Mouse (Mus musculus): ENCODE measurements around the gene Slc48a1. TPM values are rescaled to one million over a fixed set of nuclear protein-coding genes. Genes with fewer than 3 reads are reported as not detected.

Slc48a1 gene
- polyA plus RNA-seq, 1 experiment from 2014 or later: 33.6 TPM

DNA sequence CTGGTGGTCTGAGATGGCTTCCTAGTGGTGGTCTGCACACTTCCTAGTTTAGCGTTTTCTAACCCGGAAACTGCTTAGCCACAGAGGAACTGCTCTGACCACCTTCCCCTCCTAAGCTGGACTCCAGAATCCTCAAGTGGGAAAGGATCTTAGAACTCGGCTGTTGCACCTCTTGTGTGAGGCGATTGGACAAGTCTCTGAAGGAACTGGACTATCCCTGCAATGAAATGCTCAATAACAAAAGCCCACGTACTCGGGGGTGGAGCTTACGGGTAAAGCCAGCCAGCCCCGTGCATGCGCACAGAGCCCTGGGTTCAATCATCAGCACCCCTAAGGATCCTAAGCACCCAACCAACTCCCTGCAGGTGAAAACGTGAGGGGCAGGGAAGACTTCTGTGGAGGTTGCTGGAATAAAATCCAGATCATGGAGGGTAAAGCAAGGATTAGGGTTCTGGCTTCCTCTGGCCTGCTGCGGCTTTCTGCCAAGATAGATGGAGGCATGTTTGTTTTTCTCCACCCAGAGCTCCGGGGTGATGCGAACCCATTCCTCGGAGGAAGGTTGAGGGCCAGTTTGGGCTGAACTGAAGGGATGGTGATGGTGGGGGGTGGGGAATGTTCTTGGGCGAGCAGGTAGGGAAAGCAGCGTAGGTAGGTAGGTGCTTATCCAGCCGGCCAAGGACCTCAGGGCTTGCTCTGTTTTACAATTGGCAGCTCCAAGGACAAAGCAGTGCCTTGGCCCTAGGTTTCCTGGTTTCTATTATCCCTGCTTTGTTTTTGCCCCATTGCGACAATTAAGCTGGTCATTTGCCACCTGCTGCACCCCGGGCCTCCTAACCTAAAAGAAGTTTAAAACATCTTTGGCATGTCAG, 9.7 kb downstream of the Slc48a1 start:
- H3K4me1 ChIP-seq (ENCODE audit: control insufficient read depth, insufficient read depth, low read length): no peaks in the 10 kb centered on the region; the same call in 1 of the 2 replicates
- no peaks in the 10 kb centered on the region; the same call in 1 of the 2 replicates for H3K27me3 ChIP-seq (ENCODE audit: control insufficient read depth, insufficient read depth, low read length)
- no peaks in the 10 kb centered on the region for H3K9me3 ChIP-seq (ENCODE audit: control insufficient read depth, low read length)
- H3K4me3 ChIP-seq (ENCODE audit: low read depth, low read length): no peak overlapping the region
- DNase-seq (ENCODE audit: low spot score, missing footprints) (no peak), ATAC-seq (ENCODE audit: low FRiP score) (no peak)
- H3K4me2 ChIP-seq: no peak overlapping the region
- H3K9ac ChIP-seq (ENCODE audit: low read length): no peak overlapping the region
- no peak overlapping the region for H3K27ac ChIP-seq (ENCODE audit: low read depth, low read length)
- H3K36me3 ChIP-seq (ENCODE audit: control insufficient read depth, insufficient read depth, low read length): no peaks in the 10 kb centered on the region; the same call in 1 of the 2 replicates
- 80% methylated on average over 19 of the region's 19 CpGs for WGBS

DNA sequence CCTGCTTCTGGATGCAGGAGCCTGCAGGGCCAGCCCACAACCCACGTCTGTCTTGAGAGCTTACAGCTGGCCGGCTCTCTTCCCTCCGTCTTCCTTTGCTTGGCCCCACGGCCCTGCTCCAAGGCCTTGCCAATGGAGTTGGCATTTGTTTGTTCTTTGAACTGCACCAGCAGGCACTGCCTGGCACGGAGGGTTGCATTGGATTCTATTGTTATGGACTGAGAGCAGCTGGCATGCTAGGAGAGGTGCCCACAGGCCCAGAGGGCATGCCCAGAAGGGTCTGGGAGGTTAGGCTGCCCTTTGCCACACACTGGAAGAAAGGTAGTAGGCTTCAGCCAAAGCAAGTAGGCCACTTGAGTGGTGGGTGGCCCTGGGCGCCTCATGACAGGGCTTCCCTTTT, 10.5 kb downstream of the Slc48a1 start:
- no peaks in the 10 kb centered on the region; the same call in 1 of the 2 replicates for H3K4me1 ChIP-seq (ENCODE audit: control insufficient read depth, insufficient read depth, low read length)
- 77% methylated on average over 6 of the region's 6 CpGs for WGBS

DNA sequence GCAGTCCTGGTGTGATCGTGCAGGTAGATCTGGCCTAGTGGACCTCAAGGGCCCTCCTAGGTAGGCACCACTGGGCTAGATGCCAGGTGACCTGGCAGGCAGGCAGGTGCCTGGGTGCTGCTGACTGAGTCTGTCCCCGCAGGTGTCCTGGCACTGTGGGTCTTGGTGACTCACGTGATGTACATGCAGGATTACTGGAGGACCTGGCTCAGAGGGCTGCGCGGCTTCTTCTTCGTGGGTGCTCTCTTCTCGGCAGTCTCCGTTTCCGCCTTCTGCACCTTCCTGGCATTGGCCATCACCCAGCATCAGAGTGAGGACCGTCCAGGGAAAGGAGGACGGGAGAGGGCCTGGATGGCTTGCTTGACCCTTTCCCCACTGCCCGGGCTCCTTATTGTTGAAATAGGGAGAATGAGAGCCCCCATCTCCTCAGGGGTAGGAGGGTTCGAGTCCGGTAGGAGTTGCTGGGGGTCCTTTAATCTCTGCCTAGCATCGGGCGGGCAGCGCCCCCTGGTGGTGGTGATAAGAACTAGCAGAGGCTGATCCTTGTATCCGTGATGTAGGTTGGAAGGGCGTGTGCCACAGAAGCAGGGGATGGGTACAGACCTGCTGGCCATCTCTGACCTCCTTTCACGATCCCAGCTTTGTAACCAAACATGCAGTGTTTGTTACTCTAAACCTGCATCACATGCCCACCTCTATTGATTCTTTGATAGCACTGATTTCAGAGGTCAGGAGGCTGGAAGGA, 11.6 kb downstream of the Slc48a1 start:
- peak; percentile 94 for DNase-seq (ENCODE audit: low spot score, missing footprints)
- Histone ChIP-seq H3K9ac (ENCODE audit: low read length) (no peak overlapping the region), H3K4me3 (ENCODE audit: low read depth, low read length) (no peak overlapping the region), H3K4me1 (ENCODE audit: control insufficient read depth, insufficient read depth, low read length) (no peaks in the 10 kb centered on the region), H3K27ac (ENCODE audit: low read depth, low read length) (no peak overlapping the region), H3K4me2 (no peak overlapping the region), H3K36me3 (ENCODE audit: control insufficient read depth, insufficient read depth, low read length) (no peaks in the 10 kb centered on the region; the same call in none of the 2 replicates), H3K27me3 (ENCODE audit: control insufficient read depth, insufficient read depth, low read length) (no peaks in the 10 kb centered on the region), H3K9me3 (ENCODE audit: control insufficient read depth, low read length) (no peaks in the 10 kb centered on the region)
- ATAC-seq (ENCODE audit: low FRiP score): no peak
- 56% methylated on average over 20 of the region's 20 CpGs for WGBS

More for the DNA sequence above, 10.5 kb downstream of the Slc48a1 start:
- DNase-seq (ENCODE audit: low spot score, missing footprints) (no peak), ATAC-seq (ENCODE audit: low FRiP score) (no peak)
- Histone ChIP-seq H3K9ac (ENCODE audit: low read length) (no peak overlapping the region), H3K27me3 (ENCODE audit: control insufficient read depth, insufficient read depth, low read length) (no peaks in the 10 kb centered on the region), H3K9me3 (ENCODE audit: control insufficient read depth, low read length) (no peaks in the 10 kb centered on the region), H3K4me2 (no peak overlapping the region), H3K27ac (ENCODE audit: low read depth, low read length) (no peak overlapping the region), H3K4me3 (ENCODE audit: low read depth, low read length) (no peak overlapping the region), H3K36me3 (ENCODE audit: control insufficient read depth, insufficient read depth, low read length) (no peaks in the 10 kb centered on the region; the same call in 1 of the 2 replicates)

DNA sequence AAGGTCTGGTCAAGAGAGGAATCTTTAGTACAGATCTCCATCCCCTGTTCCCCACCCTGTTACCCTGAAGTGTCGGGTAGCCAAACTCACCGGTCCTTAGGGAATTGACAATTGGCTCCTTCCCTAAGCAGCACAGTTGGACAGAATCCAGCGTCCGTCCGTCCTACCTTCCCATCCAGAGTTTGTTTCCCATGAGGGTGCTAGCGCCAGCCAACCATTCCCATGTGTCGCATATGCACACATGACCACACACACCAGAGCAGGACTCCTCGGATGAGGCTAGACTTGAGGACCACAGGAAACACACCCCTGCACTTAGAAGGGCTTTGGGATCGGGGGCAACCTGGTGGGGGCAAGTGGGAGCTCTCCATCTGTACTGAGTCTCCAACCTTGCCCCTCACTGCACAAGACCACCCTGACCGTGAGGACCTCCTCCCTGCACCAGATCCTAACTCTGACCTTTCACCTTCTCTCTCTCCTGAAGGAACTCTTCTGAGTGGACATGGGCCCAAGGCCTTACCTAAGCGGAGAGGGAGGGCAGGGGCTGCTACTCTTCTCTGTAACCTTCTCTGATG, 12.9 kb downstream of the Slc48a1 start:
- no peak overlapping the region for H3K27ac ChIP-seq (ENCODE audit: low read depth, low read length)
- H3K9me3 ChIP-seq (ENCODE audit: control insufficient read depth, low read length): no peaks in the 10 kb centered on the region
- no peak overlapping the region for H3K9ac ChIP-seq (ENCODE audit: low read length)
- no peak overlapping the region for H3K4me2 ChIP-seq
- H3K4me3 ChIP-seq (ENCODE audit: low read depth, low read length): no peak overlapping the region
- whole genome bisulfite sequencing: 89% methylated on average over 11 of the region's 11 CpGs
- ATAC-seq (ENCODE audit: low FRiP score) (no peak), DNase-seq (ENCODE audit: low spot score, missing footprints) (no peak)
- H3K4me1 ChIP-seq (ENCODE audit: control insufficient read depth, insufficient read depth, low read length): no peaks in the 10 kb centered on the region
- peaks cover 4% of the 10 kb centered on the region for H3K36me3 ChIP-seq (ENCODE audit: control insufficient read depth, insufficient read depth, low read length)
- no peaks in the 10 kb centered on the region for H3K27me3 ChIP-seq (ENCODE audit: control insufficient read depth, insufficient read depth, low read length)

DNA sequence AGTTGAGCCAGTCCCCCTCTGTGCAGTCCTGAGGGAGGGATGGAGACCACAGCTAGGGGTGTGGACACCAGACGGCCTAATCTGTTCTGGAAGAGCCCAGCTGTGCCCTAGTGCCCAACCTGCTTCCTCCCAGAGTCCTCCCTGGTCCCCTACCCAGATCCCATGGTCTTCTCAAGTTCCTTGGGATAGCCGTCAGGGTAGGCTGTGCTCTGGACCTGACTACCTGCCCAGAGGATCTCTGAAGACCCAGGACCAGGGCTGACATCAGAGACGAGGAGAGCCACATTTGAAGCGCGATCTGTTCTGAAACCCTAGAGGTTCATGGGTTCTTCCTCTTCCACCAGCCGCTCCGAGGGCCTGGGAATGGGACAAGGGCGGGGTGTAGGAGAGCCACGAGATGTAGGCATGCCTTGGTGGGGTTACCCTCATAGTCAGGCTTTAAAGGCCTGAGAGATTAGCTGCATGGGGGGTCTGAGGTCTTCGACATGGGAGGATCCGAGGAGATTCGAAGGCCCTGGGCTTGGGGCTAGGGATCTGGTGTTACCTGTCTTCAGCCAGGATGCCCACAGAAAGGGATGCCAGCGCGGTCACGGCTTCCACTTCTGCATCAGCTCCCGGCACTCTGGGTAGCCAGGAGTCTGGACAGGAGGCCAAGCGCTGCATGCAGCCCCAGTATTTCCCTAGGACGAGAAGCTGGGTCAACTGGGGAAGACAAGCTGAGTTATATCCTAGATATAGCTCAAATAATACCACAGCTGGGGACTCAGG, 15.2 kb downstream of the Slc48a1 start:
- no peak overlapping the region for H3K9ac ChIP-seq (ENCODE audit: low read length)
- no peak overlapping the region for H3K4me2 ChIP-seq
- H3K27me3 ChIP-seq (ENCODE audit: control insufficient read depth, insufficient read depth, low read length): no peaks in the 10 kb centered on the region
- 92% methylated on average over 18 of the region's 18 CpGs for WGBS
- DNase-seq (ENCODE audit: low spot score, missing footprints) (no peak), ATAC-seq (ENCODE audit: low FRiP score) (no peak)
- peaks cover 4% of the 10 kb centered on the region for H3K36me3 ChIP-seq (ENCODE audit: control insufficient read depth, insufficient read depth, low read length)
- H3K9me3 ChIP-seq (ENCODE audit: control insufficient read depth, low read length): no peaks in the 10 kb centered on the region
- no peak overlapping the region for H3K4me3 ChIP-seq (ENCODE audit: low read depth, low read length)
- H3K4me1 ChIP-seq (ENCODE audit: control insufficient read depth, insufficient read depth, low read length): peaks cover 10% of the 10 kb centered on the region
- H3K27ac ChIP-seq (ENCODE audit: low read depth, low read length): no peak overlapping the region

DNA sequence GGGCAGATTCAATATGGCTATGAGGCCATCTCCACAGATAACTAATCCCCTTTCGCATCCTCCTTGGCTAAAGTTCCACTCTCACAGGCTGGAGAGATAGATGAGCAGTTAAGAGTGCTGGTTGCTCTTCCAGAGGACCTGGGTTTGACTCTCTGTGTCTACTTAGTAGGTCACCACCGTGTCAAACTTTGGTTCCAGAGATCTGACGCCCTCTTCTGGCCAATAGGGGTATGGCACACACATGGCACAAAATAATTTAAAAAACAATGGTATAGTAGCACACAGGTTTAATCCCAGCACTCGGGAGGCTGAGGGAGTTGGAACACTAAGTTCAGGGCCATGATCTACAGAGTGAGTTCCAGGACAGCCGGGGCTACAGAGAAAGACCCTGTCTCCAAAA, 15.9 kb downstream of the Slc48a1 start:
- no peak for ATAC-seq (ENCODE audit: low FRiP score)
- Histone ChIP-seq H3K4me1 (ENCODE audit: control insufficient read depth, insufficient read depth, low read length) (peaks cover 15% of the 10 kb centered on the region), H3K9me3 (ENCODE audit: control insufficient read depth, low read length) (no peaks in the 10 kb centered on the region), H3K9ac (ENCODE audit: low read length) (no peak overlapping the region), H3K4me2 (no peak overlapping the region), H3K36me3 (ENCODE audit: control insufficient read depth, insufficient read depth, low read length) (peaks cover 4% of the 10 kb centered on the region), H3K27me3 (ENCODE audit: control insufficient read depth, insufficient read depth, low read length) (no peaks in the 10 kb centered on the region), H3K27ac (ENCODE audit: low read depth, low read length) (no peak overlapping the region), H3K4me3 (ENCODE audit: low read depth, low read length) (no peak overlapping the region)
- DNase-seq (ENCODE audit: low spot score, missing footprints): no peak
- WGBS: 72% methylated on average over 5 of the region's 5 CpGs

DNA sequence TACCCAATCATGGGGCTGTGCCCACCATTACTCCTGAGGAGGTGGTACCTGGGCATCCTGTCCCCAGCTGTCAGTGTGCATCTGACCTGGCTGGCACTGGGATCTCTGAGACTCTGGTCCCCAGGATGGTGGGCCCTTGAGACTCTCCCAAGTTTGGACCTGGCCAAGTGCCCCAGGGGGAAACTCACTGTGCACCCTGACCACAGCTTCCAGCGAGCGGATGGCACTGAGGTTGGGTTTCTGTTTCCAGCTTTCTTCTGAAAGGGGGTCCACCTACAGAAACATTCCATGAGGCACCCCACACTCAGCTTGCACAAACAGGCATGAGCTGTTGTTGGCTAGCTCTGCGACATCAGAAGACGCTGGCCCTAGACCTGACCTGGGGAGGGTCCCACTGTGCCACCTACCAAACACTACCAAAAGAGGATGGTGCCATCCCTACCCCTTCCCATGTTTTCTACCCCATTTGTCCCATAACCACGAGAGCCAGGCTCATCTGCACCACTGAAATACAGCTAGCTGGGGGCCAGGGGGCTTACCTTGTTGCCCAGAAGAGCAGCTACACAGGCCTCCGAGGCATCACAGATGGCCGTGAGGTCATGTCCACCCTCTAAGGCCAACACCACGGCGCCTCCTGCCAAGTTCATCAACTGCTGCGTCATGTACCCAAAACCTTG, 17.4 kb downstream of the Slc48a1 start:
- WGBS: 94% methylated on average over 10 of the region's 10 CpGs
- no peak overlapping the region for H3K27ac ChIP-seq (ENCODE audit: low read depth, low read length)
- no peak overlapping the region for H3K4me2 ChIP-seq
- H3K4me1 ChIP-seq (ENCODE audit: control insufficient read depth, insufficient read depth, low read length): peaks cover 18% of the 10 kb centered on the region
- no peaks in the 10 kb centered on the region for H3K27me3 ChIP-seq (ENCODE audit: control insufficient read depth, insufficient read depth, low read length)
- H3K4me3 ChIP-seq (ENCODE audit: low read depth, low read length): no peak overlapping the region
- H3K9ac ChIP-seq (ENCODE audit: low read length): no peak overlapping the region
- ATAC-seq (ENCODE audit: low FRiP score) (no peak), DNase-seq (ENCODE audit: low spot score, missing footprints) (no peak)
- H3K9me3 ChIP-seq (ENCODE audit: control insufficient read depth, low read length): no peaks in the 10 kb centered on the region
- H3K36me3 ChIP-seq (ENCODE audit: control insufficient read depth, insufficient read depth, low read length): peaks cover 8% of the 10 kb centered on the region

DNA sequence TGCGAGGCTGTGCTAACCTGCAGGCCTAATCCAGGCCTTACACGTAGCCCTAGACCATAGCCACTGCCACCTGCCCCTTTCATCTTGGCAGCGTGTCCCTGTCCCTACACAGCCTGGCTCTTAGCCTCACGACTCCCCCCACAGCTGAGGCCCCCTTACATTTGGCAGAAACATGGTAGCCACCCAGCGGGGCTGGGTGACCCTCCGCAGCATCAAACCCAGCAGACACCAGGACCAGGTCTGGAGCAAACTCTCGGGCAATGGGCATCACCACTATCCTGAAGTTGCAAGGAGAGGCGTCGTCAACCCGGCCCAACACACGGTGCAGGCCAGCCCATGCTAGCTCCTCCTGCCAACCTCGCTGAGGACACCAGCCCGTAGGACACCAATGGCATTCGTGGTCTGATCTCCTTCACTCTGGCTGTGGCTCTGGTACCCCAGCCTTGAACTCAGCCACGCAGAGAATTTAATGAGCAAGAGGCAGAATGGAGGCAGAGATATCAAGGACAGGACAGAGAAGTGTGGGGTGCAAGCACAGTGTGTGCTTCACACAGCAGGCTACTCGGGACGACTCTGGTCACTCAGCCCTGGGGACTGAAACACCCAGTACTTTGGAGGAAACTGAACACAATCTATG, 18.5 kb downstream of the Slc48a1 start:
- Histone ChIP-seq H3K9ac (ENCODE audit: low read length) (no peak overlapping the region), H3K9me3 (ENCODE audit: control insufficient read depth, low read length) (no peaks in the 10 kb centered on the region), H3K27ac (ENCODE audit: low read depth, low read length) (no peak overlapping the region), H3K36me3 (ENCODE audit: control insufficient read depth, insufficient read depth, low read length) (peaks cover 8% of the 10 kb centered on the region), H3K4me1 (ENCODE audit: control insufficient read depth, insufficient read depth, low read length) (peaks cover 18% of the 10 kb centered on the region), H3K4me2 (no peak overlapping the region), H3K4me3 (ENCODE audit: low read depth, low read length) (no peak overlapping the region), H3K27me3 (ENCODE audit: control insufficient read depth, insufficient read depth, low read length) (no peaks in the 10 kb centered on the region)
- ATAC-seq (ENCODE audit: low FRiP score) (no peak), DNase-seq (ENCODE audit: low spot score, missing footprints) (no peak)
- WGBS: 92% methylated on average over 17 of the region's 17 CpGs
